Mouse (Mus musculus) erythroblast, embryonic 14.5 days (primary cell): Measurements from ENCODE around the gene Fam126a. TPM values are rescaled to one million over a fixed set of nuclear protein-coding genes. Genes with fewer than 3 reads are reported as not detected.

Experiments used
- H3K27me3 ChIP-seq: 2 replicates; pipeline ENCODE4 v1.6.1; 2012; ENCODE audit warnings: inconsistent platforms; ENCODE audit not compliant: control insufficient read depth
- H3K36me3 ChIP-seq: 2 replicates; pipeline ENCODE4 v1.6.1; 2012; ENCODE audit warnings: mild to moderate bottlenecking, inconsistent platforms; ENCODE audit not compliant: control insufficient read depth
- H3K4me1 ChIP-seq: 2 replicates; pipeline ENCODE4 v1.6.1; 2012; ENCODE audit warnings: inconsistent platforms; ENCODE audit not compliant: control insufficient read depth
- H3K4me3 ChIP-seq: replicated peaks from 2 replicates; pipeline ENCODE3; 2012; ENCODE audit warnings: moderate library complexity, mild to moderate bottlenecking, inconsistent platforms
- H3K9me3 ChIP-seq: 2 replicates; pipeline ENCODE4 v1.6.1; 2012; ENCODE audit warnings: low read length, inconsistent platforms, mixed read lengths; ENCODE audit not compliant: control insufficient read depth
- GATA1 ChIP-seq: IDR thresholded peaks from 2 replicates; pipeline ENCODE4 v1.6.1; 2012; ENCODE audit warnings: low read length, inconsistent platforms, mixed read lengths
- TAL1 ChIP-seq: IDR thresholded peaks from 3 replicates; pipeline ENCODE4 v1.6.1; 2012; ENCODE audit warnings: low read length, inconsistent platforms, mixed read lengths
- polyA plus RNA-seq: library from polyadenylated mRNA; stranded (reverse); fragments of >175 nt; gene quantifications from 2 replicates; pipeline ENCODE4 v1.2.3, GENCODE M21; 2012

The Fam126a gene
- polyA plus RNA-seq, 1 experiment, result 3.5 TPM

GRCm38 (mm10) chr5:24043367-24043766 lies 12.9 kb upstream of the Fam126a start:
- TF ChIP-seq TAL1, result no peak
- TF ChIP-seq GATA1, result no peak
- Histone ChIP-seq H3K4me3 (no peak overlapping the region), H3K4me1 (peaks cover 15% of the 10 kb centered on the region), H3K9me3 (no peaks in the 10 kb centered on the region), H3K27me3 (peaks cover 20% of the 10 kb centered on the region), H3K36me3 (no peaks in the 10 kb centered on the region)

DNA sequence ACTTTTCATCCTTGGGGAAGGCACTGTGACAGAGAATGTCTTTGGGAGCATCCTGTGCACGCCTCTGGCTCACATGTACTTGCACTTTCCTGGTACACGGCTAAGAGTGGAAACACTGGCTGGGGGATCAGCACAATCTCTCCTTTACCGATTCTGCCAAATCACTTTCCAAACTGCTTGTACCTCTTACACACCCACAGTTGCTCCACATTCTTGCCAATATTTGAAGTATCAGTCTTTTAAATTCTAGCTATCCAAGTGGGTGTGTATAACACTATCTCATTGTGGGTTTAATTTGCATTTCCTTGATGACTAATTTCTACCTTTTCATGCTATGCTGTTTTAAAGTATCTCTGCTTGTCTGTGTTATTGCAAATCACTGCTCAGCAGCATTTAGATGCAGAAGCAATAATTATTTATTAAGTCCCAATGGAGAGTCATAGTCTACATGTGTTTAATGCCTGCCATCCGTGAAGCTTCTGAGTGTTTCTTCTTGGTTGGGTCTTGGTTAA lies 10.9 kb upstream of the Fam126a start:
- TF ChIP-seq GATA1 (no peak), TAL1 (no peak)
- no peaks in the 10 kb centered on the region for H3K36me3 ChIP-seq
- peaks cover 24% of the 10 kb centered on the region for H3K27me3 ChIP-seq
- H3K9me3 ChIP-seq, result no peaks in the 10 kb centered on the region
- H3K4me1 ChIP-seq, result peaks cover 15% of the 10 kb centered on the region
- no peak overlapping the region for H3K4me3 ChIP-seq

- H3K4me1 ChIP-seq, result peaks cover 15% of the 10 kb centered on the region
- no peak for TF ChIP-seq GATA1
- TF ChIP-seq TAL1, result no peak
- H3K36me3 ChIP-seq, result no peaks in the 10 kb centered on the region
- no peaks in the 10 kb centered on the region for H3K9me3 ChIP-seq
- peaks cover 25% of the 10 kb centered on the region for H3K27me3 ChIP-seq
- no peak overlapping the region for H3K4me3 ChIP-seq
Measured at GRCm38 (mm10) chr5:24040601-24041000, 10.1 kb upstream of the Fam126a start.

DNA sequence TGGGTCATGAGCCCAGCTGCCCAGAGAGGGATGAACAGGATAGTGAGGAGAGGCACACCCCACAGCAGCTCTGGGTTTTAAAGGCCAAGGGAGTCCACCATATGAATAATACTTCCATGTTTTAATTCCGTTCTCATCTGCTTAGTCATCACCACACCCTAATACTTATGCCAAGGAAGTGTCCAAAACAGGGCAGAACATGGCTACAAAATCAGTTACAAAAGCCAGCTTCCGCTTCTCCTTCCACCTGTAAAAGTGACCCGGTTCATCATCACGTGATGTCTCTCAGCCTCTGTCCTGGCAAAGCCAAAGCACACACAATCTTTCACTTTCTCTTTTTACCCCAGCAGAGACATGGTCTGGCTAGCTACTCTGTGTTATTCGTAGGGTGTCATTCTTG lies 8.9 kb upstream of the Fam126a start:
- Histone ChIP-seq H3K4me3 (no peak overlapping the region), H3K27me3 (peaks cover 20% of the 10 kb centered on the region)

GRCm38 (mm10) chr5:24038819-24039218 lies 8.3 kb upstream of the Fam126a start:
- Histone ChIP-seq H3K4me1 (peaks cover 15% of the 10 kb centered on the region), H3K4me3 (no peak overlapping the region), H3K36me3 (no peaks in the 10 kb centered on the region), H3K9me3 (no peaks in the 10 kb centered on the region), H3K27me3 (peaks cover 16% of the 10 kb centered on the region)
- TF ChIP-seq GATA1, result no peak
- TF ChIP-seq TAL1, result no peak

More for the DNA sequence above, 8.9 kb upstream of the Fam126a start:
- Histone ChIP-seq H3K9me3 (no peaks in the 10 kb centered on the region), H3K36me3 (no peaks in the 10 kb centered on the region), H3K4me1 (peaks cover 15% of the 10 kb centered on the region)
- TF ChIP-seq GATA1 (no peak), TAL1 (no peak)

- peaks cover 15% of the 10 kb centered on the region for H3K4me1 ChIP-seq
- TF ChIP-seq GATA1, result no peak
- TF ChIP-seq TAL1, result no peak
- no peak overlapping the region for H3K4me3 ChIP-seq
- no peaks in the 10 kb centered on the region for H3K9me3 ChIP-seq
- no peaks in the 10 kb centered on the region for H3K36me3 ChIP-seq
- peaks cover 14% of the 10 kb centered on the region for H3K27me3 ChIP-seq
Measured at GRCm38 (mm10) chr5:24038190-24038589, 7.7 kb upstream of the Fam126a start.

GRCm38 (mm10) chr5:24036731-24037130 lies 6.2 kb upstream of the Fam126a start:
- H3K4me1 ChIP-seq, result peaks cover 22% of the 10 kb centered on the region
- no peaks in the 10 kb centered on the region for H3K36me3 ChIP-seq
- H3K9me3 ChIP-seq, result no peaks in the 10 kb centered on the region
- TF ChIP-seq TAL1 (no peak), GATA1 (no peak)
- no peak overlapping the region for H3K4me3 ChIP-seq
- H3K27me3 ChIP-seq, result peaks cover 9% of the 10 kb centered on the region

DNA sequence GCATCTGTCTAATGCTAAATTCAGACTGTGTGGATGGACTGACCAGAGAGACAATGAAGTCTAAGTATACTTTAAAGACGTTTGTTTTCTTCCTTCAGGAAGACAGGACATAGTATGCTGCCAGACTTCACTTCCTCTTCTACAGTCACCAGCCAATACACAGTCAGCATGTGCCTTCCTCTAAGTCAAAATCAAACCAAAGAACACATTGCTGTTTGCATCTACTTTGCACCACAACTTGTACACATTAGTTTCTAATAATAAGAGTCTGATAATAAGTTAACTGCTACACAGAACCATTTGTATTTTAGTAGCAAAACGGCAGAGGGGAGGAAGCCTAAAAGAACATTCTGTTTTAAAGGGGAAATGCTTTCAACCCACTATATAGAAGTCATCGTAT lies 4.5 kb upstream of the Fam126a start:
- no peak for TF ChIP-seq GATA1
- Histone ChIP-seq H3K27me3 (peaks cover 7% of the 10 kb centered on the region), H3K4me1 (peaks cover 27% of the 10 kb centered on the region), H3K36me3 (no peaks in the 10 kb centered on the region), H3K9me3 (no peaks in the 10 kb centered on the region), H3K4me3 (no peak overlapping the region)

DNA sequence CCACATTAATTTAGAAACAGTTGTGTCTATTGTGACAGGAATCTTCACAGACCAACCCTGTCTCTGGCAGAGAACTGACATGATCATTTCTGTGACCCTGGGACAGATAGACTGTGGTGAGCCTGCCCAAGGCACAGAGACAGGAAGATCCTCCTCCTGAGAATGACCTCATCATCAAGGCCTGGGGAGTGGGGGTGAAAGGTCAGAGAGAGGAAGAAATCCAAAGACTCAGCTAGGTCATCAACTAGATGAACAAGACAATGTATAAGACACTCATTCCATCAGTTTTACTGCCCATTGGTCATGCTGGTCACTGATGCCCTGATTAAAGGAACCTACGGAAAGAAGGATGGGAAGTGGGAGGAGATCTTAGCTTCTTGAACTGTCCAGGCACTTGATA lies 3.6 kb upstream of the Fam126a start:
- Histone ChIP-seq H3K27me3 (peaks cover 5% of the 10 kb centered on the region), H3K4me1 (peaks cover 23% of the 10 kb centered on the region), H3K36me3 (peaks cover 3% of the 10 kb centered on the region), H3K9me3 (no peaks in the 10 kb centered on the region), H3K4me3 (no peak overlapping the region)
- TF ChIP-seq TAL1 (no peak), GATA1 (no peak)

GRCm38 (mm10) chr5:24029946-24030578 lies 428 bp downstream of the Fam126a start:
- peaks cover 44% of the 10 kb centered on the region for H3K4me1 ChIP-seq
- H3K36me3 ChIP-seq, result peaks cover 38% of the 10 kb centered on the region
- no peaks in the 10 kb centered on the region for H3K9me3 ChIP-seq

More at GRCm38 (mm10) chr5:24029946-24030578, 428 bp downstream of the Fam126a start:
- Histone ChIP-seq H3K4me3 (peak overlapping the region; percentile 100), H3K27me3 (no peaks in the 10 kb centered on the region)
- TF ChIP-seq TAL1 (no peak), GATA1 (no peak)
